Mouse (Mus musculus) monocyte, adult 2 months (primary cell): ENCODE measurements around the gene Gm28042.

Source experiments
- DNase-seq, 2 experiments: peaks; one replicate each; pipeline ENCODE4 v3.0.0; 2022; ENCODE audit warnings: low spot score in 2 of 2, low read depth in 1 of 2

Gene Gm28042

GRCm38 (mm10) chr2:120011462-120012200, 15.7 kb upstream of the Gm28042 start:
- DNase-seq = no peak

GRCm38 (mm10) chr2:120012924-120013323, 14.4 kb upstream of the Gm28042 start:
- DNase-seq = no peak

GRCm38 (mm10) chr2:120013831-120014486, 13.3 kb upstream of the Gm28042 start:
- DNase-seq = no peak

GRCm38 (mm10) chr2:120015882-120016281, 11.4 kb upstream of the Gm28042 start:
- no peak for DNase-seq

GRCm38 (mm10) chr2:120017599-120017998, 9.7 kb upstream of the Gm28042 start:
- DNase-seq = no peak

- DNase-seq = no peak
Observed at GRCm38 (mm10) chr2:120024337-120024736, 3.0 kb upstream of the Gm28042 start.

- DNase-seq = no peak
Observed at GRCm38 (mm10) chr2:120027950-120028331, 648 bp downstream of the Gm28042 start.

GRCm38 (mm10) chr2:120030380-120030779, 3.1 kb downstream of the Gm28042 start:
- DNase-seq = no peak

- DNase-seq = no peak
Observed at GRCm38 (mm10) chr2:120032726-120033467, 5.6 kb downstream of the Gm28042 start, which contains the start of gene Pla2g4b. Pla2g4b (plus strand) TSS chr2:120033417.

- DNase-seq = no peak
Observed at GRCm38 (mm10) chr2:120033726-120034125, 6.4 kb downstream of the Gm28042 start.

GRCm38 (mm10) chr2:120037744-120038143, 10.5 kb downstream of the Gm28042 start:
- peak; percentile 9 to 10 for DNase-seq

- no peak for DNase-seq
Observed at GRCm38 (mm10) chr2:120040991-120041390, 13.7 kb downstream of the Gm28042 start.

GRCm38 (mm10) chr2:120044101-120044603, 16.9 kb downstream of the Gm28042 start:
- DNase-seq = no peak

- no peak for DNase-seq
Observed at GRCm38 (mm10) chr2:120044676-120045075, 17.4 kb downstream of the Gm28042 start.

GRCm38 (mm10) chr2:120046486-120047310, 19.4 kb downstream of the Gm28042 start:
- no peak for DNase-seq

- DNase-seq = no peak
Observed at GRCm38 (mm10) chr2:120048173-120048572, 20.9 kb downstream of the Gm28042 start.

GRCm38 (mm10) chr2:120049632-120050274, 22.5 kb downstream of the Gm28042 start:
- DNase-seq = no peak

GRCm38 (mm10) chr2:120051405-120051804, 24.1 kb downstream of the Gm28042 start:
- no peak for DNase-seq

- no peak for DNase-seq
Observed at GRCm38 (mm10) chr2:120054771-120055552, 27.7 kb downstream of the Gm28042 start.

GRCm38 (mm10) chr2:120055923-120056322, 28.6 kb downstream of the Gm28042 start:
- no peak for DNase-seq
